Mouse (Mus musculus) embryonic fibroblast, embryonic 13.5 days (primary cell): ENCODE data around the gene Polr2l.
A peak's percentile ranks its signal among the peaks of the same experiment; 100 is the strongest.

Experiments used
- CTCF ChIP-seq: IDR thresholded peaks from 2 replicates; pipeline ENCODE4 v1.5.1; 2011; ENCODE audit warnings: mild to moderate bottlenecking, control low read depth, low read length, moderate library complexity, borderline replicate concordance; ENCODE audit not compliant: insufficient read depth
- POLR2A ChIP-seq: IDR thresholded peaks from 2 replicates; pipeline ENCODE4 v1.6.1; 2011; ENCODE audit warnings: low read depth, mild to moderate bottlenecking, control low read depth, low read length, moderate library complexity

GRCm38 (mm10) chr7:141447110-141447991, 27.6 kb downstream of the Polr2l start, which contains the start of gene Rplp2:
- TF ChIP-seq CTCF: no peak
- peak; percentile 93 for TF ChIP-seq POLR2A
